Mouse (Mus musculus): ENCODE measurements around the gene Tpm1. TPM values are rescaled to one million over a fixed set of nuclear protein-coding genes. Genes with fewer than 3 reads are reported as not detected.

Gene Tpm1
- polyA plus RNA-seq, 1 experiment from 2014 or later, result 577 TPM

DNA sequence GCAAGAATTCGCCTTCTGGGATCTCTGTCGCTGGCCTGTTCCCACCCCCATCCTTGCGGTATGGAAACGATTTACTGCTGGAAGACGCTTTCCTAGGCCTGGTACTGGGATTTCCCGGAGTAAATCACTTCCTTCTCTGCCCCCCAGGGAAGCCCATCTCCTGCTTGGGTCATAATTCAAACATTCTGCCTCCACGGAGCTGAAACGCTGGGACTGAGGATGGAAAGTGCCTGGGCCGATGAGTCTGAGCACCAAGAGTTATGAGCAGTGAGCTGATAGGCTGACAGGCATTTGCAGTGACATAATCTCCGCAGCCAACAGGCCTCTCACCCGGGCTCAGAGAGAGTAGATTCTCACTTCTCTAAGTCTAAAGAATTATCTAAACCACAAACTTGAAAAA is 40.4 kb downstream of the Tpm1 start:
- H3K9me3 ChIP-seq (replicated peaks; ENCODE audit: low read length), result no peaks in the 10 kb centered on the region
- TF ChIP-seq CTCF (IDR thresholded peaks at IDR 0.05; ENCODE audit: low read depth), result no peak
- no peak overlapping the region for H3K9ac ChIP-seq (ENCODE audit: low read depth, low read length)
- no peak overlapping the region for H3K4me3 ChIP-seq (replicated peaks; ENCODE audit: low read depth, low read length)
- no peak overlapping the region for H3K4me2 ChIP-seq (ENCODE audit: low read length)
- peaks cover 7% of the 10 kb centered on the region; the same call in 1 of the 2 replicates for H3K4me1 ChIP-seq (replicated peaks; ENCODE audit: insufficient read depth, low read length)
- no peaks in the 10 kb centered on the region for H3K27me3 ChIP-seq (ENCODE audit: insufficient read depth, low read length)
- no peak overlapping the region for H3K27ac ChIP-seq
- no peak for ATAC-seq (replicated peaks; ENCODE audit: low FRiP score, low read depth)
- 16% methylated on average over 11 of the region's 11 CpGs for WGBS
- peak; percentile 21 for DNase-seq (ENCODE audit: low spot score)
- no peaks in the 10 kb centered on the region for H3K36me3 ChIP-seq (ENCODE audit: insufficient read depth, low read length)

GRCm38 (mm10) chr9:67006376-67006775 is 42.8 kb downstream of the Tpm1 start:
- Histone ChIP-seq H3K4me1 (replicated peaks; ENCODE audit: insufficient read depth, low read length) (peaks cover 4% of the 10 kb centered on the region; the same call in 1 of the 2 replicates), H3K36me3 (ENCODE audit: insufficient read depth, low read length) (no peaks in the 10 kb centered on the region), H3K27me3 (ENCODE audit: insufficient read depth, low read length) (no peaks in the 10 kb centered on the region), H3K9me3 (replicated peaks; ENCODE audit: low read length) (no peaks in the 10 kb centered on the region), H3K9ac (ENCODE audit: low read depth, low read length) (no peak overlapping the region), H3K4me2 (ENCODE audit: low read length) (no peak overlapping the region), H3K27ac (no peak overlapping the region), H3K4me3 (replicated peaks; ENCODE audit: low read depth, low read length) (no peak overlapping the region)
- WGBS, result 63% methylated on average over 4 of the region's 4 CpGs
- DNase-seq (ENCODE audit: low spot score) (no peak), ATAC-seq (replicated peaks; ENCODE audit: low FRiP score, low read depth) (no peak)
- no peak for TF ChIP-seq CTCF (IDR thresholded peaks at IDR 0.05; ENCODE audit: low read depth)

- Histone ChIP-seq H3K9ac (ENCODE audit: low read depth, low read length) (no peak overlapping the region), H3K36me3 (ENCODE audit: insufficient read depth, low read length) (no peaks in the 10 kb centered on the region), H3K4me2 (ENCODE audit: low read length) (no peak overlapping the region), H3K4me3 (replicated peaks; ENCODE audit: low read depth, low read length) (no peak overlapping the region), H3K9me3 (replicated peaks; ENCODE audit: low read length) (no peaks in the 10 kb centered on the region), H3K27ac (no peak overlapping the region), H3K4me1 (replicated peaks; ENCODE audit: insufficient read depth, low read length) (peaks cover 4% of the 10 kb centered on the region; the same call in 1 of the 2 replicates), H3K27me3 (ENCODE audit: insufficient read depth, low read length) (no peaks in the 10 kb centered on the region)
- 83% methylated on average over 11 of the region's 11 CpGs for WGBS
- no peak for ATAC-seq (replicated peaks; ENCODE audit: low FRiP score, low read depth)
- TF ChIP-seq CTCF (IDR thresholded peaks at IDR 0.05; ENCODE audit: low read depth), result no peak
- no peak for DNase-seq (ENCODE audit: low spot score)
Measured at GRCm38 (mm10) chr9:67005161-67005742, 44.0 kb downstream of the Tpm1 start.

- 56% methylated on average over 4 of the region's 4 CpGs for WGBS
Measured at GRCm38 (mm10) chr9:67003656-67004055, 45.5 kb downstream of the Tpm1 start.

GRCm38 (mm10) chr9:67003156-67003555 is 46.0 kb downstream of the Tpm1 start:
- peaks cover 4% of the 10 kb centered on the region; the same call in 1 of the 2 replicates for H3K4me1 ChIP-seq (replicated peaks; ENCODE audit: insufficient read depth, low read length)
- H3K4me3 ChIP-seq (replicated peaks; ENCODE audit: low read depth, low read length), result no peak overlapping the region
- H3K36me3 ChIP-seq (ENCODE audit: insufficient read depth, low read length), result no peaks in the 10 kb centered on the region
- ATAC-seq (replicated peaks; ENCODE audit: low FRiP score, low read depth) (no peak), DNase-seq (ENCODE audit: low spot score) (no peak)
- 28% methylated on average over 4 of the region's 4 CpGs for WGBS
- no peak overlapping the region for H3K4me2 ChIP-seq (ENCODE audit: low read length)
- no peak for TF ChIP-seq CTCF (IDR thresholded peaks at IDR 0.05; ENCODE audit: low read depth)
- H3K9me3 ChIP-seq (replicated peaks; ENCODE audit: low read length), result no peaks in the 10 kb centered on the region
- H3K9ac ChIP-seq (ENCODE audit: low read depth, low read length), result no peak overlapping the region
- H3K27ac ChIP-seq, result no peak overlapping the region
- no peaks in the 10 kb centered on the region for H3K27me3 ChIP-seq (ENCODE audit: insufficient read depth, low read length)

More at GRCm38 (mm10) chr9:67003656-67004055, 45.5 kb downstream of the Tpm1 start:
- no peak overlapping the region for H3K9ac ChIP-seq (ENCODE audit: low read depth, low read length)
- no peaks in the 10 kb centered on the region for H3K36me3 ChIP-seq (ENCODE audit: insufficient read depth, low read length)
- H3K27ac ChIP-seq, result no peak overlapping the region
- DNase-seq (ENCODE audit: low spot score) (no peak), ATAC-seq (replicated peaks; ENCODE audit: low FRiP score, low read depth) (no peak; the same call in 1 of the 2 replicates)
- H3K9me3 ChIP-seq (replicated peaks; ENCODE audit: low read length), result no peaks in the 10 kb centered on the region
- H3K4me2 ChIP-seq (ENCODE audit: low read length), result no peak overlapping the region
- TF ChIP-seq CTCF (IDR thresholded peaks at IDR 0.05; ENCODE audit: low read depth), result no peak
- H3K27me3 ChIP-seq (ENCODE audit: insufficient read depth, low read length), result no peaks in the 10 kb centered on the region
- peaks cover 4% of the 10 kb centered on the region; the same call in 1 of the 2 replicates for H3K4me1 ChIP-seq (replicated peaks; ENCODE audit: insufficient read depth, low read length)
- no peak overlapping the region for H3K4me3 ChIP-seq (replicated peaks; ENCODE audit: low read depth, low read length)

DNA sequence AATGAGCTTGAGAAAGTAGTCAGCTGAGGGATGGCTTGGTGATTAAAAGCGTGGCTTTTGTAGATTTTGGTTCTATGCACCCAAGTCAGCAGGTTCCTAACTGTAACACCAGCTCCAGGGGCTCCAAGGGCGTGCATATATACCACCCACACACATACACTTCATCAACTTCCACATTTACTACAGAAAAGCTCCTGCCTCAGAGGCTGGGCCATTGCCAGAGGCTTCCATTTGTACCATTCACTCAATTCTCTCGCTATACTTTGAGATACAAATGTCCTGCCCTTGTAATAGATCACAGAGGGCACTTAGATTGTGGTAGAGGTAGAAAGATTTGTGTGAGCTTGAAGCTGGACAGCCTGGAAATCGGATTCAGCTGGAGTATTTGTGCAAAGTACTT is 47.7 kb downstream of the Tpm1 start:
- 66% methylated on average over 4 of the region's 4 CpGs for WGBS

More for the DNA sequence above, 47.7 kb downstream of the Tpm1 start:
- H3K27ac ChIP-seq, result no peak overlapping the region
- H3K4me1 ChIP-seq (replicated peaks; ENCODE audit: insufficient read depth, low read length), result peaks cover 4% of the 10 kb centered on the region; the same call in 1 of the 2 replicates
- no peak overlapping the region for H3K9ac ChIP-seq (ENCODE audit: low read depth, low read length)
- no peak overlapping the region for H3K4me3 ChIP-seq (replicated peaks; ENCODE audit: low read depth, low read length)
- H3K9me3 ChIP-seq (replicated peaks; ENCODE audit: low read length), result no peaks in the 10 kb centered on the region
- H3K36me3 ChIP-seq (ENCODE audit: insufficient read depth, low read length), result no peaks in the 10 kb centered on the region
- TF ChIP-seq CTCF (IDR thresholded peaks at IDR 0.05; ENCODE audit: low read depth), result no peak
- no peak overlapping the region for H3K4me2 ChIP-seq (ENCODE audit: low read length)
- ATAC-seq (replicated peaks; ENCODE audit: low FRiP score, low read depth) (no peak), DNase-seq (ENCODE audit: low spot score) (no peak)
- no peaks in the 10 kb centered on the region for H3K27me3 ChIP-seq (ENCODE audit: insufficient read depth, low read length)

All from kidney, postnatal 0 days (tissue).